Mouse (Mus musculus) CH12.LX (cell line): Measurements from ENCODE around the gene Tulp4.
A peak's percentile ranks its signal among the peaks of the same experiment; 100 is the strongest.

Experiments used
- CTCF ChIP-seq, 2 experiments: IDR thresholded peaks in 1 of 2; conservative IDR thresholded peaks in 1 of 2; 2 replicates each; pipeline ENCODE4 v1.5.1; 2011 to 2012; ENCODE audit warnings: low read depth in 2 of 2, low read length in 2 of 2, improper control_type of control experiment in 1 of 2, inconsistent platforms in 1 of 2, mild to moderate bottlenecking in 1 of 2, moderate library complexity in 1 of 2
- TCF12 ChIP-seq: IDR thresholded peaks from 2 replicates; pipeline ENCODE4 v1.6.1; 2014; ENCODE audit warnings: low read depth, mild to moderate bottlenecking, inconsistent platforms, low read length, improper control_type of control experiment

DNA sequence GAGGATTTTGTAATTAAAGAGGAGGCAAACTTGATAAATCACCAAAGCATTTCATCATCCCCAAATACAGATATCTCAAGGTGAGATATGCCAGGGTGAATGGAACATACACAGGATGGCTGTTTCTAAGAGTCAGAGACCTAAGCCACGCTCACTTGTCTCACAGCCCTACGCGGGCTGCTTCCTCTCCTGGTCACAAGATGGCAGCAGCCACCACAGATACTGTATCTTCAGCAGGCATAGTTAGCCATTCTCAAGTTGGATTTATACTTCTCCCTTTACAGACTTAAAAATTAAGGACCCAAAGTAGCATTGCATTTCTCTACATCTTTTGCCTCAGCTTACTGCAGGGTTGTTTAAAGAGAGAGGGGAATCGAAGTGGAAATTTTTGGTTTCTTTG, 8.4 kb upstream of the Tulp4 start:
- TF ChIP-seq CTCF (conservative IDR thresholded peaks at IDR 0.05 in 1 of 2, IDR thresholded peaks at IDR 0.05 in 1 of 2; ENCODE audit: low read depth in 2 of 2, low read length in 2 of 2), result peak; percentile 68 to 84
- TF ChIP-seq TCF12, result no peak
